Mouse (Mus musculus) limb, embryonic 15.5 days (tissue): ENCODE measurements around the gene Gm12830. TPM values are rescaled to one million over a fixed set of nuclear protein-coding genes. Genes with fewer than 3 reads are reported as not detected.
A peak's percentile ranks its signal among the peaks of the same experiment; 100 is the strongest.

Source experiments
- ATAC-seq: fragments of 200-750 bp; cut with Nextera tagmentation; 2 replicates; pipeline ENCODE4 v1.8.0; 2017; ENCODE audit warnings: low read depth, moderate TSS enrichment; ENCODE audit not compliant: insufficient number of reproducible peaks, low FRiP score, low TSS enrichment
- H3K27ac ChIP-seq: fragments of 300-500 bp; sonication (generic); 2 replicates; pipeline ENCODE4 v1.5.1; 2015; ENCODE audit warnings: moderate library complexity, mild to moderate bottlenecking, inconsistent platforms
- H3K27me3 ChIP-seq: fragments of 300-500 bp; sonication (generic); 2 replicates; pipeline ENCODE4 v1.6.1; 2015; ENCODE audit warnings: inconsistent platforms
- H3K36me3 ChIP-seq: fragments of 300-500 bp; sonication (generic); 2 replicates; pipeline ENCODE4 v1.6.1; 2015; ENCODE audit warnings: inconsistent platforms
- H3K4me1 ChIP-seq: fragments of 300-500 bp; sonication (generic); 2 replicates; pipeline ENCODE4 v1.6.1; 2015; ENCODE audit warnings: inconsistent platforms
- H3K4me2 ChIP-seq: fragments of 300-500 bp; sonication (generic); 2 replicates; pipeline ENCODE4 v1.6.1; 2015; ENCODE audit warnings: mild to moderate bottlenecking, inconsistent platforms
- H3K4me3 ChIP-seq: fragments of 300-500 bp; sonication (generic); 2 replicates; pipeline ENCODE4 v1.5.1; 2015; ENCODE audit warnings: mild to moderate bottlenecking, inconsistent platforms
- H3K9ac ChIP-seq: fragments of 300-500 bp; sonication (generic); 2 replicates; pipeline ENCODE4 v1.6.1; 2015; ENCODE audit warnings: inconsistent platforms
- H3K9me3 ChIP-seq: fragments of 300-500 bp; sonication (generic); 2 replicates; pipeline ENCODE4 v1.6.1; 2016; ENCODE audit warnings: inconsistent platforms
- whole genome bisulfite sequencing: fragments of 180-500 bp; shearing (Covaris S2); methylation state at CpG from one replicate; pipeline ENCODE4 v1.1.7; 2015; 5-methylcytosine and 5-hydroxymethylcytosine counted together
- polyA plus RNA-seq: library from polyadenylated mRNA; unstranded; fragments of >200 nt; fragmentation: Nextera tagmentation; extraction: Ambion mirVana; gene quantifications from 2 replicates; pipeline ENCODE4 v1.2.1, GENCODE M21; 2015

The Gm12830 gene
- polyA plus RNA-seq, 1 experiment from 2014 or later: not detected

GRCm38 (mm10) chr4:114797254-114797914 is 24.1 kb upstream of the Gm12830 start:
- Histone ChIP-seq H3K4me1 (peaks cover 23% of the 10 kb centered on the region), H3K36me3 (no peaks in the 10 kb centered on the region), H3K27me3 (peaks cover 35% of the 10 kb centered on the region), H3K4me2 (no peak overlapping the region), H3K4me3 (no peak overlapping the region), H3K9ac (no peak overlapping the region), H3K9me3 (no peaks in the 10 kb centered on the region), H3K27ac (no peak overlapping the region)
- 52% methylated on average over 5 of the region's 5 CpGs for WGBS
- no peak for ATAC-seq

GRCm38 (mm10) chr4:114798041-114798624 is 23.4 kb upstream of the Gm12830 start:
- Histone ChIP-seq H3K9me3 (no peaks in the 10 kb centered on the region), H3K9ac (no peak overlapping the region), H3K36me3 (no peaks in the 10 kb centered on the region), H3K27me3 (peaks cover 38% of the 10 kb centered on the region), H3K27ac (no peak overlapping the region), H3K4me3 (no peak overlapping the region), H3K4me1 (peaks cover 23% of the 10 kb centered on the region), H3K4me2 (no peak overlapping the region)
- no peak for ATAC-seq
- WGBS: 40% methylated on average over 7 of the region's 7 CpGs

- no peak for ATAC-seq
- Histone ChIP-seq H3K9me3 (no peaks in the 10 kb centered on the region), H3K4me3 (no peak overlapping the region), H3K4me1 (peaks cover 7% of the 10 kb centered on the region; the same call in 1 of the 2 replicates), H3K9ac (no peak overlapping the region), H3K27ac (peak overlapping the region; percentile 38; the same call in 1 of the 2 replicates), H3K4me2 (no peak overlapping the region), H3K36me3 (no peaks in the 10 kb centered on the region), H3K27me3 (peaks cover 32% of the 10 kb centered on the region)
- WGBS: 41% methylated on average over 5 of the region's 5 CpGs
These were observed 17.4 kb upstream of the Gm12830 start for GRCm38 (mm10) chr4:114804096-114804495.

- Histone ChIP-seq H3K4me3 (no peak overlapping the region), H3K4me1 (peaks cover 29% of the 10 kb centered on the region), H3K9me3 (no peaks in the 10 kb centered on the region), H3K27me3 (peaks cover 68% of the 10 kb centered on the region), H3K9ac (no peak overlapping the region), H3K4me2 (no peak overlapping the region), H3K36me3 (no peaks in the 10 kb centered on the region), H3K27ac (peak overlapping the region; percentile 9; the same call in 1 of the 2 replicates)
- 22% methylated on average over 9 of the region's 9 CpGs for WGBS
- ATAC-seq: no peak
These were observed 2.4 kb upstream of the Gm12830 start for GRCm38 (mm10) chr4:114818963-114819702.

GRCm38 (mm10) chr4:114834770-114835581 is 13.5 kb downstream of the Gm12830 start:
- Histone ChIP-seq H3K4me3 (no peak overlapping the region), H3K27ac (no peak overlapping the region), H3K9ac (no peak overlapping the region), H3K36me3 (no peaks in the 10 kb centered on the region), H3K9me3 (no peaks in the 10 kb centered on the region), H3K4me2 (no peak overlapping the region), H3K27me3 (peaks cover 58% of the 10 kb centered on the region), H3K4me1 (no peaks in the 10 kb centered on the region)
- 58% methylated on average over 10 of the region's 10 CpGs for WGBS
- ATAC-seq: no peak

- Histone ChIP-seq H3K9me3 (no peaks in the 10 kb centered on the region), H3K9ac (no peak overlapping the region), H3K27me3 (peaks cover 73% of the 10 kb centered on the region), H3K4me2 (no peak overlapping the region), H3K4me3 (no peak overlapping the region), H3K27ac (no peak overlapping the region), H3K36me3 (no peaks in the 10 kb centered on the region), H3K4me1 (peaks cover 17% of the 10 kb centered on the region)
- WGBS: 38% methylated on average over 9 of the region's 9 CpGs
- no peak for ATAC-seq
These were observed 19.9 kb downstream of the Gm12830 start for GRCm38 (mm10) chr4:114841336-114841920.

GRCm38 (mm10) chr4:114842376-114842960 is 20.9 kb downstream of the Gm12830 start:
- peak overlapping the region; percentile 14; the same call in 1 of the 2 replicates for H3K4me3 ChIP-seq
- peaks cover 17% of the 10 kb centered on the region for H3K4me1 ChIP-seq
- peaks cover 67% of the 10 kb centered on the region for H3K27me3 ChIP-seq
- no peaks in the 10 kb centered on the region for H3K36me3 ChIP-seq
- peak overlapping the region; percentile 33; the same call in 1 of the 2 replicates for H3K4me2 ChIP-seq
- H3K9me3 ChIP-seq: no peaks in the 10 kb centered on the region
- ATAC-seq: no peak
- no peak overlapping the region for H3K27ac ChIP-seq
- H3K9ac ChIP-seq: no peak overlapping the region
- WGBS: 5% methylated on average over 9 of the region's 11 CpGs

- peak overlapping the region; percentile 37 for H3K4me3 ChIP-seq
- peak overlapping the region; percentile 79 for H3K4me2 ChIP-seq
- peaks cover 17% of the 10 kb centered on the region for H3K4me1 ChIP-seq
- ATAC-seq: peak; percentile 43; the same call in 1 of the 2 replicates
- H3K27ac ChIP-seq: peak overlapping the region; percentile 59
- under 1% methylated on average over 51 of the region's 51 CpGs for WGBS
- H3K36me3 ChIP-seq: no peaks in the 10 kb centered on the region
- H3K9ac ChIP-seq: peak overlapping the region; percentile 33; the same call in 1 of the 2 replicates
- H3K27me3 ChIP-seq: peaks cover 60% of the 10 kb centered on the region
- no peaks in the 10 kb centered on the region for H3K9me3 ChIP-seq
These were observed 21.7 kb downstream of the Gm12830 start for GRCm38 (mm10) chr4:114843097-114843721.

- Histone ChIP-seq H3K27me3 (peaks cover 48% of the 10 kb centered on the region), H3K4me3 (no peak overlapping the region), H3K4me1 (peaks cover 17% of the 10 kb centered on the region), H3K27ac (no peak overlapping the region), H3K36me3 (no peaks in the 10 kb centered on the region), H3K9ac (no peak overlapping the region), H3K4me2 (no peak overlapping the region), H3K9me3 (no peaks in the 10 kb centered on the region)
- WGBS: 41% methylated on average over 1 of the region's 1 CpGs
- ATAC-seq: no peak
These were observed 23.1 kb downstream of the Gm12830 start for GRCm38 (mm10) chr4:114844600-114844999.

GRCm38 (mm10) chr4:114845622-114846021 is 24.1 kb downstream of the Gm12830 start:
- Histone ChIP-seq H3K36me3 (no peaks in the 10 kb centered on the region), H3K27ac (no peak overlapping the region), H3K9me3 (no peaks in the 10 kb centered on the region), H3K4me3 (no peak overlapping the region), H3K4me2 (no peak overlapping the region), H3K4me1 (peaks cover 17% of the 10 kb centered on the region), H3K27me3 (peaks cover 43% of the 10 kb centered on the region), H3K9ac (no peak overlapping the region)
- WGBS: 51% methylated on average over 4 of the region's 4 CpGs
- no peak for ATAC-seq
